Mouse (Mus musculus): ENCODE data around the gene Phf19. TPM values are rescaled to one million over a fixed set of nuclear protein-coding genes. Genes with fewer than 3 reads are reported as not detected.

Phf19 gene
- total RNA-seq (2021): 1 to 10 TPM; 3.9 to 4.7 TPM
- long read RNA-seq, experiment 1, partial matches to known transcripts: 1 of 3 reads
- long read RNA-seq, experiment 1, other reads (novel, unspliced or antisense): 1 of 3 reads
- long read RNA-seq, experiment 2, partial matches to known transcripts: 1 of 1 reads
- long read RNA-seq, experiment 2, other reads (novel, unspliced or antisense): 0 of 1 reads

DNA sequence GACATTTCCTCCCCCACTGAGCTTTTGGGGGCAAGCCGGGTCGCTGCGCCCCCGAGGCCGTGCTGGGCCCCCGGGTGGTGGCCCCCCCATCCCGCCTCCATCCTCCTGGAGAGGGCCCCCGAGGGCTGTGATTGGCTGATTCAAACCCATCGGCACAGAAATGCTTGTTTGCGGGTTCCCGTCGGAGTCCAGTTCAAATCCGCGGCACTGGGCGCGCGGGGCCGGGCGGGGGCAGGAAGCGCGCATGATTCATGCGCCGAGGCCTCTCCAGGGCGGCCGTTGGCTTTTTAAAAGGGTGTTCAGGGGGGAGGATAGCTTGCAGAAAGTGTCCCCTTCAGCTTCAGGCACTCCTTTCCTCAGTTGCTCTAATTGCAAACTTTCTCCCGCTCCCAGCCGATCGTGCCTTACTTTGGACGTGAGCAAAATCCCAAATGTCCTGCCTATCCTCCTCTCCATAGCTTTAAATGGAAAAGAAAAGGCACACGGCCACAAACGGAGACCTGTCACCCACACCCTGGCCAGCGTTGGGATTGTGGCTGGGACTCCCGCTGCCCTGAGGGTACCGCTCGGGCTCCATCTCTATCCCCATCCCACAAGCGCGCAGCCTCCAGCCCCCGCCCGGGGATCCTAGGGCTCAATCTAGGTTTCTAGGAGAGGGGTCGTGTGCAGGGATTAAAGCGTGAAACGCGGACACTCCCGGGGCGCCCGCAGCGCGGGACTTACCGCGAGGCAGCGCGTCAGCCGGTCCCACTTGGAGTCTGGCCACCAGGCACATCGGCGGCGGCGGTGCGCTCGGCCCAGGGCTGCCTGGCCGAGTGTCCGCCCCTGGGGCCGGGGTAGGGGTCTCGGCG is at the start of gene Phf19:
TSS of gene Phf19 (minus strand) at position 809 of the 851 bp plus-strand sequence.
- peak; percentile 57 for DNase-seq

- no peak for DNase-seq
Measured at GRCm38 (mm10) chr2:34963371-34963956, 49.6 kb upstream of the Phf19 start.

- no peak for DNase-seq
Measured at GRCm38 (mm10) chr2:34962893-34963292, 49.1 kb upstream of the Phf19 start.

DNA sequence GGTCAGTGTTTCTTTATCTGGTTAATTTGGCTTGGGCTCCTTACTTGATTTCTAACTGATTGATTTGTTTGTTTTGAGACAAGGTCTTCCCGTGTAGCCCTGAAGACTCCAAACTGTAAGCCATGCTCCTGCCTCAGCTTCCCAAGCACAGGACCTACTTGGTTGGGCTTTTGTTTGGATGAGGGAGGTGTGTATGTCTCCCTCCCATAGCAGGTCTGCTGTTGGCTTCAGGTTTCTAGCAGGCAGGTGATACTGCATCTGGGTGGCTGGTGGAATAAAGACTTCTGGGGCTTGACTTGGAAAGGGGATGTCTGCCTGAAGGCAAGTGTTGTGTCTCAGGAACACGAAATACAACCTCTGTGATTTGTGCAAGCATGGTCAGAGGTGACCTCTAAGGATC is 48.4 kb upstream of the Phf19 start:
- no peak for DNase-seq

- DNase-seq: peak; percentile 44
Measured at GRCm38 (mm10) chr2:34961481-34962036, 47.7 kb upstream of the Phf19 start, which contains the start of gene Traf1. TSS of gene Traf1 (minus strand) at chr2:34961772.

GRCm38 (mm10) chr2:34960966-34961365 is 47.1 kb upstream of the Phf19 start:
- no peak for DNase-seq

- DNase-seq: no peak
Measured at GRCm38 (mm10) chr2:34960466-34960865, 46.6 kb upstream of the Phf19 start.

DNA sequence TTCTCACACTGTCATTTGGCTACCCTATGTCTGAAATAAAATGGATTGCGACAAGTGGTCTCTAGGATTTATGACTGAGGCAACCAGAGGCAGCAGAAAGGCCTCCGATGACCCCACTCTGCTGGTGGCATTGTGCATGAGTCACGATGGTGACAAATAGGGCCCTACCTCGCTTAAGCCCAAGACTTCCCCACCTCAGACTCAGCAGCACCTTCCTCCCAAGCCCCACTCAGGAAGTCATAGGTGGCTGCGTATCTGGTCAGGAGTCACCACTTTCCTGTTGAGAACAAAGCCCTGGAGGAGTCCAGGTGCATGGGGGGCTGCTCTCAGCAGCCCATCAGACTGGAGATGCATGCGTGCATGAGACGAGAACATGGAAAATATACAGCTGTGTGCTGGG is 44.8 kb upstream of the Phf19 start:
- no peak for DNase-seq

DNA sequence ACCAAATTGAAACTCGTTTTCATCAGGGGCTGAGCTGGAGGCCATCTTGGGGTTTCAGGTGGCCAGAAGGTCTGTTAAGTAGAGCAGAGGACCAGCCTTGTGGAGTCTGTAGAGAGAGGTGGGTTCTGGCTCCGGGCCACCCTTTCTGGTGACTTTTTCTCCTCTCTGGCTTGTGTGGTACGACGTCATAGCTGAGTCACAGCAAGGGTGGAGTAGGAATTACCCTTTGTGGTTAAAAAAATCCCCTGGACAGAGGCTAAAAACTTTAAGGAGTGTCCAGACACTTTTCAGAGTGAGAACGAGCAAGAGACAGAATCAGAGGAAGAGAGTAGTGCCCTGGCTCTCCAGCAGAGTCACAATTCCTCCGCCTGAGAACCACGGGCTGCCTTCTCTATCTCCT is 44.2 kb upstream of the Phf19 start:
- no peak for DNase-seq

GRCm38 (mm10) chr2:34957405-34957804 is 43.6 kb upstream of the Phf19 start:
- DNase-seq: no peak

DNA sequence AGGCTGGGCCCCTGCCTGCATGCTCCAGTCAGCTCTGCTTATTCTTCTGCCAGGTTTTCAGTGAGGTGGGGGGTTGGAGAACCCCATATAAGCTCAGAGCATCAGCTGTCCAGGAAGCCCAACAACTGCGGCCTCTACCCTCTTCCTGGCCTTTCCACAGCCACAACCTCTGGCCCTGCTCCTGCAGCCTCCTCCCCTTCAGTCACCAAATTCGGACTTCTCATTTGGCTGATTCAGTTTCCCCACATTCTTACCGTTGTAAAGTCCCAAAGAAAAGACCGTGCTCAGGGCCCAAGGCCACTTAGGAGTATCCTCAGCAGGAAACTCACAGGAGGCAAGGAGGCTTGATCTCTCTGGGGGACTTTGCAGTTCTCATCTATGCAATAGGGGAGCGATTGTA is 43.1 kb upstream of the Phf19 start:
- DNase-seq: no peak

DNA sequence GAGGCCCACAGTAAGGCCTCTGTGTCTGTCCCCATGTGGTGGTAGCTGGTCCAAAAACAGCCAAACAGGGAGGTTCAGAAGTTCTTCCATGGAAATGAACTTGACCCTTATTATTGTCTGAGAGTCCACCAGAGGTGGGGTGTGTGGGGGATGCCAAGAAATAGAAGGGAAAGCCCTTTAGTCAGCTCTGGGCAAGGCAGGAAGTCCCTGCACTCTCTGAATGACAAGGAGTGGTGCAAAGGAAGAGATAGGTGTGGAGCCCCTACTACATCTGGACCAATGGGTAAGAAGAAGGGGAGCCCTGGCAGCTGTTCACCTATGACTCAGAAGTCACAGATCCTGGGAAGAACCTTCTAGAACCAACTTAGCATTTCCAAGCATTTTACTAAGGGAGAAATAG is 40.5 kb upstream of the Phf19 start:
- no peak for DNase-seq

- no peak for DNase-seq
Measured at GRCm38 (mm10) chr2:34953547-34954116, 39.8 kb upstream of the Phf19 start.

GRCm38 (mm10) chr2:34953018-34953417 is 39.2 kb upstream of the Phf19 start:
- no peak for DNase-seq

DNA sequence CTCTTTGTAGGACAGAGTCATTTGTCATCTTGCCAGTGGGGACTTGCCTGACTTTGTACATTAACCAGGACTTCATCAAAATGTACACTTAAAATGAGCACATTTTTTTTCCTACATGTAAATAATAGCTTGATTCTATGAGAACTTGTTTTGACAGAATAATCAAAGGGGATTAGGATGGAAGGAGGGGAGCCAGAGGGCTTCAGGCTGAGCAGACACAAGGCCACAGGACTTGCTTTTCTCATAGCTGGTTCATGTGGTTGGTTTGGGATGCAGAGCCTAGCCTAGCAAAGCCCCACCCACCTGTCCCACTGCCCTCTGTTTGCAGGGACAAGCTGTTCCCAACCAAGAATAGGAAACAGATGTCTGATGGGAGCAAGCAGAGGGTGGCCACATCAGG is 37.6 kb upstream of the Phf19 start:
- DNase-seq: no peak

DNA sequence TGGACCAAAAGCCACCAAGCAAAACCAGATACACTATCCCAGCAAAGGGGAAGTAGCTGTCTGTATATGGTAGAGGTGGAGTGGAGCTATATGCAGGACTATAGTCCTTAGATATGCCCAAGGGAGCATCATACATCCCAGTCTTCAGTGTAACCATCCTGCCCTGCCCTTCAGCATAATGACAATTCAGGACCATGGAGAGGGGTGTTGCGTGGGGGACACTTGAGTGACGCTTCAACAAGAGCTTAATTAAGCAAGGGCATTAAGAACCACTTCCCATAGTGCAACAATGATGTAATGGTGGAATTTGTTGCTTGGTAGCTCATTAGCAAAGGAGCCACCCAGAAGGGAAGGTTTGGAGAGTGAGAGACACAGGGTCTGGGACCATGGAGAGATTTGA is 34.8 kb upstream of the Phf19 start:
- no peak for DNase-seq

DNA sequence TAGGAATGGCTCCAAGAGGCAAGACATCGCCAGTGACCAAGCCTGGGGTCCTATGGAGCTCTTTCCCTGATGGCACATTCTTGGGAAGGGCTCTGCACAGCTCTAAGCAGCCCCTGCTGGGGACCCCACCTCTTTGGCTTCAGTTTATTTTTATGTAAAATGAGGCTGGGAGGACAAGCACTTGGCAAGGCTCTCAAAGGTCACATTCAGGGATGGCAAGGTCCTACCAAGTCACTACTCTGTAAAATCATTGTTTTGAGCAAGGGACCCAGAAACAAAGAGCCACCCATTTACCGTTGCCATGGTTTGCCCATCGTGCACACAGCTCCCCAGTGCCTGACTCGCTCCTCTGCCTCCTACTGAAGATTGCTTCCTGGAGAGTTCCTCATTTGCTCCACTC is 32.2 kb upstream of the Phf19 start:
- no peak for DNase-seq

DNA sequence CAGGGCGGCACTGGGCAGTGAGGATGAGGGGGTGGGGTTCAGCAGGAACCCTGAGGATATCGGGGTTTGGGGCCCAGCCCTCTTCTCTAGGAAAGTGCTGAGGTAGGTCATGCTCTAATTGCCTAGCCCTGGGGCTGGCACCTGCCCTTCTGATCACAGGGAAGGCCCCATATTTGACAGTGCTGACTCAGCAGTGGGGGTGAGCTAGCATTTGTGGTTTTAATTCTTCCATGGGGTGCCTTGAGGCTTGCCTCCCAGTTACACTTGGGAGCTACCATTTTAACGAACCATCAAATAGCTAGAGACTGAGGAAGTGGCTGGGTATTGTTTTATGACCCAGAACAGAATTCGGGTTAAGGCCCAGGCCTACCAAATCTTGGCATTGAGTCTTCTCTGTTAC is 31.8 kb upstream of the Phf19 start:
- DNase-seq: no peak

DNA sequence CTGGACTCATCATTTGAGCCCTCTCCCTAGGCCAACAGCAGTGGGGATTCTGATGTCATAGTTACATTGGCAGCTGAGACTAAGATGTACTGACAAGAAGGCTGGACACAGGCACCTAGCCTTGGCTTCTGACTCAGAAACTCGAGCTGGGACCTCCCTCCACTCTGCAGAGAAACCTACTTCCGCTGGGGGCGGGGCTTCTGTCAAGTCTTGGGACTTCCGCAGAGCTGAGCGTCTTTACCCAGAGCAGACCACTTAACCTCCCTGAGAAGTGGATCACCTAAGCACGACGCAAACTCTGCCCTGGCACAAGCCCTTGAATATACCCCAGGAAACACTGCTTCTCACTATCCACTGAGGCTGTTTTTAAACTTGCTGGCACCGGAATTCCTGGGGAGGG is 30.9 kb upstream of the Phf19 start:
- peak; percentile 44 for DNase-seq

- DNase-seq: no peak
Measured at GRCm38 (mm10) chr2:34943556-34944120, 29.8 kb upstream of the Phf19 start.

DNA sequence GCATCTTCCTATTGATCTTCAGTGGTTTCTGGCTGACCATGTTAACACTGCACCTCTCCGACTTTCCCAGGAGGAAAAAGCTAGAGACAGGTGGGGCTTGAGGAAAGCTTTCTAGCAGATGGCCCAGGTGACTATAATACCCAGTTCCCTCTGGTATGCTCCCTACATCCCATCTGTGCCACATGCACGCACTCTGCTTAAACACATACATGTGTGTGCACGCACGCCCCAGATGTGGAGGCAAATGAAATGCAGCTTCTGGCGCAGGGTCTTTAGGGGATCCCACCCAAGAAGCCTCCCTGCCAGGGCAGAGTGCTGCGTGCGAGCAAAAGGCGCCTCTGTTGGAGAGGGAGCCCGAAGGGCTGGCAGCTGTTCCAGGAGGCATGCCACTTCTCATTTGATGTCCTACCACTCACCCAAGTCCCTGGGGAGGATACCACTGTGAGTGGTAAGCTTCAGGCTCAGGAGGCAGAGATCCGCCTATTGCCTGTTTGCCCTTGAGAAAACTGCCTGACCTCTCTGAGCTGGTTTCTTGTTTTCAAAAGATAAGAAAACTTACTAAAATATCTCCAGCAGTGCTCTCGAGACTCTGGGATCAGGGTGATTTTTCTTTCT is 27.3 kb upstream of the Phf19 start:
- no peak for DNase-seq

DNA sequence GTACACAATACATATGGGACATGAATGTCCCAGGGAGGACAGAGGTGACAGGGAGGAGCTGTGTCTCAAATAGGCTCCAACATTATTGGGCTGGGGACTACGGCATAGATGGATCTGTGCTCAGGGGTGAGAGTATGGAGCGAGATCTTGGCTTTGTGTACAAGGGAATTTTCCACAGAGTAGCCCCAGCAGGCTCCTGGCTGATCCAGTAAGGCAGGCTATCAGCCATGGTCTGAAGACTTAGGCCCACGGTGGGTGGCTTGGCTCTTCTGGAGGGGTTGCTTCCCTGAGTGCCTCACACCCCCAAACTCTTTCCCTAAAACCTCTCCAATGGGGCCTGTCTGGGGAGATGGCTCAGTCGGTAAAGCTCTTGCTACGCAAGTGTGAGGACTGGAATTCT is 26.4 kb upstream of the Phf19 start:
- no peak for DNase-seq
